Mouse (Mus musculus) thymus, postnatal 10 days (tissue): ENCODE data around the gene Galnt6.

Experiments used
- DNase-seq, 2 experiments: peaks; one replicate each; pipeline ENCODE4 v3.0.0; 2021; ENCODE audit warnings: low spot score in 2 of 2

Galnt6 gene

GRCm38 (mm10) chr15:100683041-100683440 lies 46.1 kb downstream of the Galnt6 start:
- peak; percentile 67 to 87 for DNase-seq

- DNase-seq = no peak
Observed at GRCm38 (mm10) chr15:100681770-100682169, 47.4 kb downstream of the Galnt6 start.

DNA sequence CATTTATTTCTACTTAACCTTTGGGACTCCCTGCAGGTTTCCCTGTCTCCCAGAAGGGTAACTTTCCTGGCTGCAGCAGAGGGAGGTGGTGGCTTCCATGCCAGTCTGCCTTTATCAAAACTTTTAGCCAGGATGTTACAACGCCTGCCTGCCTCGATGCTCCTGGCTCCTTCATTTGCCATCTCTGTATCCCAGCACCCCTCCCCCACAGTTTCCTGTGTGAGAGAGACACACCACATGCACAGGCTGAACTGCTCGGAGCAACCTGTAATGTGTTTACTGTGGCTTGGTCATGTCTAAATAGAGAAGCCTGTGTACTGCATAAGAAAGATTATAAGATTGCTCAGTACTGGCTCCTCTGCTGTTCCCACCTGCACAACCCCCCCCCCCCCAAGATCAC lies 48.8 kb downstream of the Galnt6 start:
- DNase-seq = peak in 1 of 2 experiments; percentile 63

- no peak for DNase-seq
Observed at GRCm38 (mm10) chr15:100679005-100679404, 50.2 kb downstream of the Galnt6 start.

DNA sequence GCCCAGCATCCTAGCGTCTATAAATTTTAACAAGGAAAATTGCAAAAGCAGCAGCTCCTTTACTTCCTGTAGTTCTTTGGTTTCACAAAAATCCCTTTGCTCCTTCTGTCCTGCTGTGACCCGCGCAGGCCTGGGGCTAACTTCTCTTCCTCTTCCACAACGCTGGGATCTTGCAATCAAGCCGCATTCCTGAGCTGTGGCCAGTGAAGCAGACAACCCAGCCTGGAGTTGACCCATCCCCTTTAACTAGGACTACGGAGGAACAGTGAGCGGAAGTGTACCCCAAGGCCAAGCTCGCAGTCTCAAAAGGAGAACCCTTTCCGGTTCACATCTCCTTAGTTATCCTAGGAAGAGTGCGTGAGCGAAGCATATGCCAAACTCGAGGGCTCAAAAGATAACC lies 50.6 kb downstream of the Galnt6 start:
- no peak for DNase-seq

DNA sequence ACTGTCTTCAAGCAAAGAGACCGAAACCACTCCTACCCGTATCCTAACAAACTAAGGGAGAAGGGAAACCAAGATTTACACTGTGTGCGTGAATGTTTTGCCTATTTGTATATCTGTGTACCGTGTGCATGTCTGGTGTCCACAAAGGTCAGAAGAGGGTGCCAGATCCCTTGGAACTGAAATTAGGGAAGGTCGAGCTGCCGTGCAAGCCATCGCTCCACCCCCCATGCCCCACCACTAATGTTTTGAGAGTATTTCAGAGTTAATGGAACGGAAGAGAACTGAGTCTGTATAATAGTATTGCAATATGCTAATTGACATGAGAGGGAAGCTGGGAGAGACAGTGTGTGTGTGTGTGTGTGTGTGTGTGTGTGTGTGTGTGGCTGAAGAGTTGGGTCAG lies 51.5 kb downstream of the Galnt6 start:
- no peak for DNase-seq

DNA sequence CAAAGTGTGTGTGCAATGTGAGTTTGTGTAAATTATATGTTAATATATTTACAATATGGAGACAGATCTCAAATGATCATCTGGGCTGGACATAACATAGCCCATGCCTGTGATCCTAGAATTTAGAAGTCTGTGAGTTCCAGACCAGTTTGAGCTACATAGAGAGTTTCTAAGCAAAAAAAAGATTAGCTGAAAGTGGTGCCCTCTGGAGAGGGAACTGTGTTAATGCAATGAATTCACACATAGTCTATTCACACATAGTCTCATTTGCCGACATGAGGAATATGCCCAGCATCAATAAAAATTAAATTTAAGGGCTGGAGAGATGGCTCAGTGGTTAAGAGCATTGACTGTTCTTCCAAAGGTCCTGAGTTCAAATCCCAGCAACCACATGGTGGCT lies 52.7 kb downstream of the Galnt6 start:
- no peak for DNase-seq

DNA sequence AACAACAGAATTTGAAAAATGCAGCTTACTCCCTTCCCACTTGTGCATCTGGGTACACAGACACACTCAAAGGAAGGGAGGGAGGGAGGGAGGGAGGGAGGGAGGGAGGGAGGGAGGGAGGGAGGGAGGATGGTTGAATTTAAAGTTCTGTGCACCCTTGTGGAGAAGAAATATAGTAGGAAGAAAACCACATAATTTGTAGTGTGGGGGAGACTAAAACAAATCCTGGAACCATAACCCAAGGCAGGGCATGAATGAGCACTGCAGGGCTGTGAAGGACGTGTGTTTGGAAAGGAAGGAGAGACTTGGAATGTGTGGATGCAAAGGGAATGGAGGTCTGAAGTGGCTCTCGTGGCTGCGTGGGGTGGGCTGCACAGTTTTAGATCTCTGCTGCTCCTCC lies 53.7 kb downstream of the Galnt6 start:
- DNase-seq = no peak

- no peak for DNase-seq
Observed at GRCm38 (mm10) chr15:100674566-100674965, 54.6 kb downstream of the Galnt6 start.

- DNase-seq = no peak
Observed at GRCm38 (mm10) chr15:100673585-100674391, 55.4 kb downstream of the Galnt6 start.

DNA sequence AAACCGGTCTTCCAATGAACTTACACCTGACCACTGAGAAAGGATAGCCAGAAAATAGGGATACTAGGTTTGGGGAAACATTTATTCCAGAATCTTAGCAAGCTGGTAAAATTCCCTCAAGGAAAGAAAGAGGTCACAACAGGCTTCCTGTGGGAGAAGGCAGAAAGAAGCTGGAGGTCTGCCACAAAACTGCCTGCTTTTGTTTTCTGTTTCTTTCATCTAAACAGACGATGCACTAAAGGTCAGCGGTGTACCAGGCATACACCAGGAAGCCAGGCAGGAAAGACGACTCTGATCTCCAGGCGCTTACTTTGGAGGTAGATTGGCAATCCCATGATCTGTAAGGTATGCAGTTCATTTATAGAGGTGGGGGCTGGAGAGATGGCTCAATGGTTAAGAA lies 58.3 kb downstream of the Galnt6 start:
- no peak for DNase-seq

DNA sequence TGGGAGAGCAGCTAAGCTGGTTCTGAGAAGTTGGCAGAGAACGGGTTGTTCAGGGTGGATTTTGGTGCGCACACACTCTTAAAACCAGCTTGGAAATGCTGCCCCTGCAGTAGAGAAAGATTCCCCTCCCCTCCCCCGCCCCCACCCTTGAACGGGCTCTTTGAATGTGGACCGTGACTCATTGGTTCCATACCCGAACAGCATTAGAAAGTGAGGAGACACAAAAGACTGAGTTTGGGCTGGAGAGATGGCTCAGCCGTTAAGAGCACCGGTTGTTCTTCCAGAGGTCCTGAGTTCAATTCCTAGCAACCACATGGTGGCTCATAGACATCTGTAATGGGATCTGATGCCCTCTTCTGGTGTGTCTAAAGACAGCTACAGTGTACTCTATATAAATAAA lies 59.2 kb downstream of the Galnt6 start:
- DNase-seq = no peak

DNA sequence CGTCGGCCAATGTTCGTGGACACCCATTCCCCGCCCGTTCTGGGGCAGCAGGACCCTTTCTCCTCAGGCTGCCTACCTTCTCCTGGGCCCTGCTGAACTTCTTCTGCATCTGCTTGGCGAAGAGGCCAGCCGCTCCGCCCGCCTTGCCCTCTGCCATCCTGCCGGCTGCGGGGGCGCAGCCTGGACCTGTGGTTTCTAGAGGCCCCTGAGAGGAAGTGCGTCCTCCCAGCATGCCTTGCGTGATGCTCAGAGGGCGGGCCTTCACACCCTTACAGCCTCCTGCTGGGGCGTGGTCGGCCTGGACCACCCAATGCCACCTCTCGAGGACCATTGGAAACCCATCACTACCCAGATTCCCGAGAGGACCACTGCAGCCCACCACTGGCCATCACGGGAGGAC lies 59.8 kb downstream of the Galnt6 start, which contains the start of gene Bin2:
Gene Bin2, minus strand, starts transcription at position 217 of the 400 bp plus-strand sequence.
- DNase-seq = peak; percentile 86 to 87

- peak; percentile 23 to 44 for DNase-seq
Observed at GRCm38 (mm10) chr15:100667871-100668545, 61.2 kb downstream of the Galnt6 start.

DNA sequence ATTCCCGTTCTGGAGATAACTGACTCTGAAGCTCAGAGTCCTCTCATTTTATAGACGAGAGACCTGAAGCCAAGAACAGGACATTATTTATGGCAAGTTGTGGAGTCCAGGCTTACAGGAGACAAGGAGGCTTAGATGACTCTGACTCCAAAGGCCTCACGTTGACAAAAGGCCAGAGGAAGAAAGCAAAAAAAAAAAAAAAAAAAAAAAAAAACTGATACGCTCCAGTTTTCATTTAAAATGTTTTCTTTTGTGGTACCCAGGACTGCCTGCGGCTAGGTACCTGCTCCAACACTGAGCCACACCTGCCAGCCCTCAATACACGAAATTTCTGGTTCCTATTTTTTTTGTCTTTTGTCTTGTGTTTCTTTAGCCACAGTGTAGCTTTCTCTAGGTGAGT lies 61.8 kb downstream of the Galnt6 start:
- no peak for DNase-seq

GRCm38 (mm10) chr15:100666851-100667250 lies 62.3 kb downstream of the Galnt6 start:
- DNase-seq = peak in 1 of 2 experiments; percentile 27

GRCm38 (mm10) chr15:100666219-100666696 lies 62.9 kb downstream of the Galnt6 start:
- peak in 1 of 2 experiments; percentile 25 for DNase-seq

- DNase-seq = no peak
Observed at GRCm38 (mm10) chr15:100665411-100666218, 63.6 kb downstream of the Galnt6 start.

GRCm38 (mm10) chr15:100664813-100665274 lies 64.3 kb downstream of the Galnt6 start:
- DNase-seq = peak; percentile 57 to 65

- DNase-seq = no peak
Observed at GRCm38 (mm10) chr15:100660805-100661204, 68.4 kb downstream of the Galnt6 start.

- DNase-seq = no peak
Observed at GRCm38 (mm10) chr15:100660306-100660705, 68.9 kb downstream of the Galnt6 start.

DNA sequence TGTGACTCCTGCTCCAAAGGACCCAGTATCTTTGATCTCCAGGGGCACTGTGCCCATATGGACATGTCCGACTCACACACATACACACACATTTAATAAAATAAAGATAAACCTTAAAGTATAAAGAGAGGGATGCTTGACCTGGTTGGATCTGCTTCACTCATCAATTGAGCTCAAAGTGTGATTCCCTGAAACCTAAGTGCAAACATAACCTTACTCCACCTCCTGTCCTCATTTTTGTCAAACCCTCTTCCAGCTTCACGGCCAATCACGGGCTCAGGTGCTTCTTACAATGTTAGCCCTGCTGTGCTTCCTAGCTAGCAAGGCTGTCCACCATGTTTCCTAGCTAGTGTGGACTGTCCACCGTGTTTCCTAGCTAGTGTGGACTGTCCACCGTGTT lies 74.0 kb downstream of the Galnt6 start:
- DNase-seq = no peak
